Mouse (Mus musculus): ENCODE data around the gene Fam243. TPM values are rescaled to one million over a fixed set of nuclear protein-coding genes. Genes with fewer than 3 reads are reported as not detected.

The Fam243 gene
- polyA plus RNA-seq, 1 experiment = not detected

DNA sequence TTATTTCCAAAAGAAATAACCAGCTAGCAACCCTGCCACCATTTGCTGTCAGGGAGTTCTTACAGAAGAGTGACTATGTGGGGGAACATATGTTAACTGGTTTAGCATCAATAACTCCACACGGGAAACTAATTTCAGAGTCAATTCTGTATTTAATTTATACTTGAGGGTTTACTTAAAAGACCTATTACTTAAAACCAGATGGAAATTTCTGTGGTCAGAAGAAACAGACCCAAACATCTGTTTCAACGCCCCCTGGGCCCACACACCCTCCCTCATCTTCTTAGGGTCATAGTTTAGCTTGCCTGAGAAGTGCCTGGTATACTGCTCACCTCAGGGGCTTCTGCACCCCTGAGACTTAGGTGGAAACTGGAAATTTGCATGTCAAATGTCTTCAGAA, 32.7 kb upstream of the Fam243 start:
- Histone ChIP-seq H3ac (ENCODE audit: control insufficient read depth, insufficient read length) (no peak overlapping the region), H3K4me2 (ENCODE audit: low read depth) (no peak overlapping the region), H3K4me3 (no peak overlapping the region), H3K36me3 (ENCODE audit: control insufficient read depth, insufficient read depth) (no peaks in the 10 kb centered on the region), H3K79me2 (ENCODE audit: control insufficient read depth, insufficient read depth) (no peaks in the 10 kb centered on the region), H3K27me3 (ENCODE audit: control insufficient read depth, insufficient read depth, insufficient read length) (peaks cover 25% of the 10 kb centered on the region)
- TF ChIP-seq TCF12 (IDR thresholded peaks at IDR 0.05; ENCODE audit: insufficient read depth, poor library complexity, severe bottlenecking) = no peak
- TF ChIP-seq SRF (IDR thresholded peaks at IDR 0.05; ENCODE audit: control insufficient read depth, insufficient read length, low read depth) = no peak
- TF ChIP-seq CEBPB (IDR thresholded peaks at IDR 0.05; ENCODE audit: insufficient read depth, poor library complexity, severe bottlenecking) = no peak
- TF ChIP-seq USF1 (IDR thresholded peaks at IDR 0.05; ENCODE audit: low read depth) = no peak
- TF ChIP-seq POLR2A (IDR thresholded peaks at IDR 0.05; ENCODE audit: insufficient read length, low read depth) = no peak
- no peak for TF ChIP-seq MYOG (IDR thresholded peaks at IDR 0.05; ENCODE audit: control insufficient read depth in 1 of 3, insufficient read depth in 1 of 3, insufficient read length in 2 of 3, low read depth in 2 of 3)
- no peak for TF ChIP-seq MYOD1 (IDR thresholded peaks at IDR 0.05; ENCODE audit: control insufficient read depth in 1 of 3, insufficient read length in 2 of 3, low read depth in 2 of 3)
- no peak for TF ChIP-seq MAX (IDR thresholded peaks at IDR 0.05; ENCODE audit: low read depth)
- TF ChIP-seq E2F4 (IDR thresholded peaks at IDR 0.05; ENCODE audit: insufficient read depth) = no peak
- no peak for TF ChIP-seq POLR2AphosphoS2 (IDR thresholded peaks at IDR 0.05; ENCODE audit: insufficient read length, low read depth)

DNA sequence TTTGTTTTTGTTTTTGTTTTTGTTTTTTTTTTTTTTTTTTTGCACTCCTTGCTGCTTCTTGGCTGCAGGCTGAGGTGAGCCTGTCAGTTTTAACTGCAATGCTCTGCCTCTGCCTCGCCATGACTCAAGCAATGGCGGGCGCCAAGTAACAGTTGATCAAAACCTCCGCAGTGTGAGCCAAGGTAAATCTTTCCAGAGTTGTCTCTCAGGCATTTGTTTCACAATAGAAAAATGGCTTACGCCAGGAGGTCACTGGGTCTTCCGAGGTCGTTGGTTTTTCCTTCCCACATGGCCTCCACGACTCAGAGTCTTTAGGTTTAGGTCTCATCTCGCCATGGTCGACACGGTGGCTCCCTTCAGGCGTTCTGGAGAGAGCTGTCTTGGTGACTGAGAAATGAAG, 32.1 kb upstream of the Fam243 start:
- Histone ChIP-seq H3K36me3 (ENCODE audit: control insufficient read depth, insufficient read depth) (no peaks in the 10 kb centered on the region), H3K79me2 (ENCODE audit: control insufficient read depth, insufficient read depth) (no peaks in the 10 kb centered on the region), H3K27me3 (ENCODE audit: control insufficient read depth, insufficient read depth, insufficient read length) (peaks cover 21% of the 10 kb centered on the region), H3K4me3 (no peak overlapping the region), H3K4me2 (ENCODE audit: low read depth) (no peak overlapping the region), H3ac (ENCODE audit: control insufficient read depth, insufficient read length) (no peak overlapping the region)
- TF ChIP-seq CEBPB (IDR thresholded peaks at IDR 0.05; ENCODE audit: insufficient read depth, poor library complexity, severe bottlenecking) (no peak), TCF12 (IDR thresholded peaks at IDR 0.05; ENCODE audit: insufficient read depth, poor library complexity, severe bottlenecking) (no peak), MYOD1 (IDR thresholded peaks at IDR 0.05; ENCODE audit: control insufficient read depth in 1 of 3, insufficient read length in 2 of 3, low read depth in 2 of 3) (no peak), REST (IDR thresholded peaks at IDR 0.05; ENCODE audit: insufficient read depth, insufficient read length) (no peak), E2F4 (IDR thresholded peaks at IDR 0.05; ENCODE audit: insufficient read depth) (no peak), TCF3 (IDR thresholded peaks at IDR 0.05; ENCODE audit: insufficient read length, low read depth) (no peak)

DNA sequence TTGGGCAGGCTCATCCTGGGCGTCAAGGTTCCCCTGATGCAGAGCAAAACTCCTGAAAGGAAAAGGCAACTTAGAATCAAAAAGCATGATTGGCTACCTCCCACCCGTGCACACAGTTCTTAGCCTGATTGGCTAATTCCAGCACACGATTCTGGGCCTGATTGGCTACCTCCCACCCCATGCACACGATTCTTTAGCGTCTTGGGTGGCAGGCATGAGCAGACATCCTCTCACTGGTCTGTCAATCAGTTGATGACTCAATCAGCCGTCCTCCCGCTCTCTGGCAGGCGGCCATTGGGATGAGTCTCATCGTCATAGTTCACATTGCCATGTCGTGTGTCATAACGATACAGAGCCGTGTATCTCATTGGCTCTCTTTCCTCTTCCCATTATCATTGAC, 27.7 kb upstream of the Fam243 start:
- Histone ChIP-seq H3K36me3 (ENCODE audit: control insufficient read depth, insufficient read depth) (no peaks in the 10 kb centered on the region), H3ac (ENCODE audit: control insufficient read depth, insufficient read length) (no peak overlapping the region), H3K4me2 (ENCODE audit: low read depth) (peak overlapping the region; percentile 1), H3K27me3 (ENCODE audit: control insufficient read depth, insufficient read depth, insufficient read length) (peaks cover 7% of the 10 kb centered on the region), H3K4me3 (no peak overlapping the region), H3K79me2 (ENCODE audit: control insufficient read depth, insufficient read depth) (no peaks in the 10 kb centered on the region)
- no peak for TF ChIP-seq POLR2A (IDR thresholded peaks at IDR 0.05; ENCODE audit: insufficient read length, low read depth)
- TF ChIP-seq TCF12 (IDR thresholded peaks at IDR 0.05; ENCODE audit: insufficient read depth, poor library complexity, severe bottlenecking) = no peak
- TF ChIP-seq POLR2AphosphoS2 (IDR thresholded peaks at IDR 0.05; ENCODE audit: insufficient read length, low read depth) = no peak
- TF ChIP-seq MYOG (IDR thresholded peaks at IDR 0.05; ENCODE audit: control insufficient read depth in 1 of 3, insufficient read depth in 1 of 3, insufficient read length in 2 of 3, low read depth in 2 of 3) = no peak
- TF ChIP-seq CEBPB (IDR thresholded peaks at IDR 0.05; ENCODE audit: insufficient read depth, poor library complexity, severe bottlenecking) = no peak
- no peak for TF ChIP-seq MYOD1 (IDR thresholded peaks at IDR 0.05; ENCODE audit: control insufficient read depth in 1 of 3, insufficient read length in 2 of 3, low read depth in 2 of 3)
- no peak for TF ChIP-seq TCF3 (IDR thresholded peaks at IDR 0.05; ENCODE audit: insufficient read length, low read depth)
- no peak for TF ChIP-seq REST (IDR thresholded peaks at IDR 0.05; ENCODE audit: insufficient read depth, insufficient read length)
- TF ChIP-seq E2F4 (IDR thresholded peaks at IDR 0.05; ENCODE audit: insufficient read depth) = no peak
- no peak for TF ChIP-seq MAX (IDR thresholded peaks at IDR 0.05; ENCODE audit: low read depth)
- TF ChIP-seq SRF (IDR thresholded peaks at IDR 0.05; ENCODE audit: control insufficient read depth, insufficient read length, low read depth) = no peak
- no peak for TF ChIP-seq USF1 (IDR thresholded peaks at IDR 0.05; ENCODE audit: low read depth)

DNA sequence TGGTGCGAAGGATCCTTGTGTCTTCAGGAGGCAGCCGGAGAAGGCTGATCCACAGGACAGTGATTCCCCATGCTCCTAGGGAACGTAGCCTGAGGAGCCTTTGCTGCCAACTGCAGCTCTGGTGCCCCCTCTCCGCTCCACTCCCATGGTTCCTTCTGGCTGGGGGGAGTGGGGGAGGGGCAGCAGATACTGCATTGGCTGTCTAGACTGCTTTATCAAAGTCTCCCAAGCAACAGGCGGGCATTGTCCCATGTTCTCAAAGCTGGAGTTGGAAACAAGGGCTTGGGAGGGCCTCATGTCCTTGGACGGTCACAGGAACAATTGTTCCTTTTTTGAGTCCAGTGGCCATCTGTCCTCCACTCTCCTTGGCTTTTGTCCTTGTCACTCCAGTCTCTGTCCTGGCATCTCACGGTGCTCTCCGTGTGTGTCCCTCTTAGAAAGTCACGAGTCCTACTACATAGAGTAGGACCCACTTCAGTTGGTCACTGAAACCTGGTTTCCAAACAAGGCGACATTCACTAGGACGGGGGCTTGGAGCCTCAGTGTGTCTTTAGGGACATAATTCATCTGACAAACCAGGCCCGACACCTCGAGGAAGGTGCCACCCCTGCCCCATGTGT, 25.2 kb upstream of the Fam243 start:
- Histone ChIP-seq H3K79me2 (ENCODE audit: control insufficient read depth, insufficient read depth) (no peaks in the 10 kb centered on the region), H3ac (ENCODE audit: control insufficient read depth, insufficient read length) (no peak overlapping the region), H3K27me3 (ENCODE audit: control insufficient read depth, insufficient read depth, insufficient read length) (peaks cover 7% of the 10 kb centered on the region), H3K36me3 (ENCODE audit: control insufficient read depth, insufficient read depth) (no peaks in the 10 kb centered on the region), H3K4me3 (no peak overlapping the region), H3K4me2 (ENCODE audit: low read depth) (no peak overlapping the region)
- TF ChIP-seq POLR2A (IDR thresholded peaks at IDR 0.05; ENCODE audit: insufficient read length, low read depth) = no peak
- TF ChIP-seq CEBPB (IDR thresholded peaks at IDR 0.05; ENCODE audit: insufficient read depth, poor library complexity, severe bottlenecking) = no peak
- no peak for TF ChIP-seq MAX (IDR thresholded peaks at IDR 0.05; ENCODE audit: low read depth)
- TF ChIP-seq REST (IDR thresholded peaks at IDR 0.05; ENCODE audit: insufficient read depth, insufficient read length) = no peak
- TF ChIP-seq SRF (IDR thresholded peaks at IDR 0.05; ENCODE audit: control insufficient read depth, insufficient read length, low read depth) = no peak
- no peak for TF ChIP-seq POLR2AphosphoS2 (IDR thresholded peaks at IDR 0.05; ENCODE audit: insufficient read length, low read depth)
- TF ChIP-seq TCF3 (IDR thresholded peaks at IDR 0.05; ENCODE audit: insufficient read length, low read depth) = no peak
- no peak for TF ChIP-seq TCF12 (IDR thresholded peaks at IDR 0.05; ENCODE audit: insufficient read depth, poor library complexity, severe bottlenecking)
- TF ChIP-seq E2F4 (IDR thresholded peaks at IDR 0.05; ENCODE audit: insufficient read depth) = no peak
- no peak for TF ChIP-seq MYOG (IDR thresholded peaks at IDR 0.05; ENCODE audit: control insufficient read depth in 1 of 3, insufficient read depth in 1 of 3, insufficient read length in 2 of 3, low read depth in 2 of 3)
- TF ChIP-seq USF1 (IDR thresholded peaks at IDR 0.05; ENCODE audit: low read depth) = no peak

DNA sequence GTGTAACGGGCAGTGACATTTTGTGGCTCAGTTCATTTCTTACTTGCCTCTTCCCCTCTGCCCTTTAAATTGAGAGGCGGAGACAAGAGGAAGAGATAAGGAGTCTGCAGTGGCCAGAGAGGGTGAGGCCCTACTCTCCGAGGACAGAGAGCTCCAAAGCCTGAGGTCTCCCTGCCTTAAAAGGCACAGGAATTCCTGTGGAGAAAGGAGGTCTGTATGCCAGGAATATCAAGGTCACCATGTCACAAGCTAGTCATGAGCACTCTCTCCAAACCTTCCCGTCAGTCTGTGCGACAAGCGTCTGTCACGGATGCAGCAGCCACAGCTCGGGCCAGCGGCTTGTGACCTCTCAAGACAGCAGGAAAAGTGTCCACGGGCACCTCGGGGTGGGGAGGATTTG, 23.9 kb upstream of the Fam243 start:
- Histone ChIP-seq H3K4me3 (no peak overlapping the region), H3K36me3 (ENCODE audit: control insufficient read depth, insufficient read depth) (no peaks in the 10 kb centered on the region), H3K79me2 (ENCODE audit: control insufficient read depth, insufficient read depth) (no peaks in the 10 kb centered on the region), H3ac (ENCODE audit: control insufficient read depth, insufficient read length) (no peak overlapping the region), H3K4me2 (ENCODE audit: low read depth) (no peak overlapping the region), H3K27me3 (ENCODE audit: control insufficient read depth, insufficient read depth, insufficient read length) (peaks cover 7% of the 10 kb centered on the region)
- TF ChIP-seq MYOD1 (IDR thresholded peaks at IDR 0.05; ENCODE audit: control insufficient read depth in 1 of 3, insufficient read length in 2 of 3, low read depth in 2 of 3) (no peak), POLR2A (IDR thresholded peaks at IDR 0.05; ENCODE audit: insufficient read length, low read depth) (no peak), E2F4 (IDR thresholded peaks at IDR 0.05; ENCODE audit: insufficient read depth) (no peak), POLR2AphosphoS2 (IDR thresholded peaks at IDR 0.05; ENCODE audit: insufficient read length, low read depth) (no peak), REST (IDR thresholded peaks at IDR 0.05; ENCODE audit: insufficient read depth, insufficient read length) (no peak), USF1 (IDR thresholded peaks at IDR 0.05; ENCODE audit: low read depth) (no peak), MYOG (IDR thresholded peaks at IDR 0.05; ENCODE audit: control insufficient read depth in 1 of 3, insufficient read depth in 1 of 3, insufficient read length in 2 of 3, low read depth in 2 of 3) (no peak)

Data from myocyte (in vitro differentiated cells).